Mouse (Mus musculus) gonadal fat pad, adult 2 months (tissue): ENCODE data around the gene Scn3a. TPM values are rescaled to one million over a fixed set of nuclear protein-coding genes. Genes with fewer than 3 reads are reported as not detected.
"Not testable (repeated sequence)": the region's sequence is repeated elsewhere in the genome, so short reads cannot be mapped to it uniquely, and the experiment has no call there.

Experiments
- DNase-seq: peaks from one replicate; pipeline ENCODE4 v3.0.0-alpha.2; 2012; ENCODE audit warnings: low read depth
- polyA plus RNA-seq: library from polyadenylated mRNA; depleted of rRNA; stranded (reverse); fragments of >200 nt; gene quantifications from 2 replicates; pipeline ENCODE4 v1.2.3, GENCODE M21; 2012

Gene Scn3a
- polyA plus RNA-seq, 1 experiment, result 0.23 TPM

DNA sequence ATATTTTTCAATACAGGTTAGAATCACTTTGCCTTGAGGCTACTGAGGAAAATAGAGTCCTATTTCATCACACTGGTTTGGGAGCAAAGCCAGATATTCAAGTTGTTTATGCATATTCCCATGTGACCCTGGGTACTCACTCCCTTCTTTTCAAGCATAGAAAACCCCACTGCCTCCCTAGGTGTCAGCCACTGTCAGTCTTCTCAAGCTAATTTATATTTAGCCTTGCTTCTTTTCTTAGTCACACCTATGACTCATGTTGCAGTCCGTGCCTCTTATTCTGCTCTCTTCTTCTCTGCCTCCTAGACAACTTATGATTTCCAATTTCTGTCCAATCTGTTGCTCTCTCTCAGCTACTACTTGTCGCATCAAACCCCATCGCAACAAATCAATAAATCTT lies 84.0 kb downstream of the Scn3a start:
- DNase-seq, result no peak

GRCm38 (mm10) chr2:65481007-65481672 lies 86.3 kb downstream of the Scn3a start:
- no peak for DNase-seq

GRCm38 (mm10) chr2:65471311-65471882 lies 96.0 kb downstream of the Scn3a start:
- no peak for DNase-seq

DNA sequence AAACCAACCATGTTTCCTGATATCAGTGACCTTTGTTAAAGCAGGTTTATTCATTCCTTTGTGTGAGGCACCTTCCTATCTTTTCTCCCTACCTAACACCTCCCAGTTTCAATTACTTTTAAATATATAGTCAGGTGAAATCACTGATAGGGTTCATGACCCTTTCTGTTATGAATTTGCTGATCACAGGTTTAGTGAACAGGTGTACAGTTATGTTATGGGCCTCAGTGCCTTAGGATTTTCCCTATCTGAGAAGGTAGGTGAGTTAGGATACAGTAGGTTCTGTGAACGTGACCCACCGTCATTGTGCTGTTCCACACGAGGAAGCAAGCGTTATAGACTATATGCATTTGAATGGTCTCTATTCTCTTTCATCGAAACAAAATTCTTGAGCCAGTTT lies 101.7 kb downstream of the Scn3a start:
- DNase-seq, result no peak

DNA sequence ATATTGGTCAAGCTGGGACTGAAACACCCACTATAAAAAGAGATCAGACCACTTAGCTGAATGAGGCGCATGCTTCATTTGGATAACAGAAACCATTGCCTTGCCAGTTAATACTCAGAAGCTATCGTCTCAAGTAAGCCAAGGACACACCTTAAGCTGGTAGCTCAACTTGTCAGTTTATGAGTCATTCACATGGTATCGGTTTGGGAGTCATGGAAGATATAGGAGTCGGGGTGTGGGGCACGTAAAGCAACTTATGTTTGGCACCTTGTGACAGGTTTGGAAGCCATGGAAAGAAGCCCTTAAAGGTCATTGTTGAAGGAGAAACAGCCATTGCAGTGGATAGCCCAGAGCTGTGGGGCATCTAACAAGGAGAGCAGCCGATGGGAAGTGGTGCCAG lies 113.7 kb downstream of the Scn3a start:
- DNase-seq, result no peak

DNA sequence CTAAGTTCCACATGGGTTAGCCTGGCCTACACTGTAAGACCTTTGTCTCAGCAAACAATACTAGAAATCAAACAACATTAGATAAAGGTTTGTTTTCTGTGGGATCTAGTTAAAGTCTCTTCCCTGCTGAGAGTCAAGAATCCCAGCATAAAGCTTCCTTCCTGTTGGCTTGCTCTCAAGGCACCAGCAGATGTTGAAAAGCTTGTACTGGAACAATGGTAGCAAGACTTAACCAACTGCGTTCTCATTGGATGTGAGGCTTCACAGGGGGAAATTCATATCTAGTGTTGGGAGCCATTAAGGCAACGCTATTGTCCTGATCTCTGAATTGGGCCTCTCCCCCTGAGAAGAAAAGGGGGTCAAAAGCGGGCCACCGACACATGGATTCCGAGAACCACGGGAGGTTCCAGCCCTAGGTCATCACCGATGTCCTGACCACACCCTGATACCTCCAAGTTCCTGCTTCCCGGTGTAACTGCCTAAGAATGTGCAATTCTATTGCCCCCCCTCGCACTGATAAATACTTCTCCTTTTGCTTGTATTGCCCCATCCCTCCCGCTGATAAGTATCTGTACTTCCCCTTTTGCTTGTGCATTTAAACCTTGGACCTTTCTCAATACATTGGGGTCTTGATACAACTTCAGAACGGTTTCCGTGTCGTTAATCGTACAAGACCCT lies 115.9 kb downstream of the Scn3a start:
- not testable (repeated sequence) for DNase-seq

DNA sequence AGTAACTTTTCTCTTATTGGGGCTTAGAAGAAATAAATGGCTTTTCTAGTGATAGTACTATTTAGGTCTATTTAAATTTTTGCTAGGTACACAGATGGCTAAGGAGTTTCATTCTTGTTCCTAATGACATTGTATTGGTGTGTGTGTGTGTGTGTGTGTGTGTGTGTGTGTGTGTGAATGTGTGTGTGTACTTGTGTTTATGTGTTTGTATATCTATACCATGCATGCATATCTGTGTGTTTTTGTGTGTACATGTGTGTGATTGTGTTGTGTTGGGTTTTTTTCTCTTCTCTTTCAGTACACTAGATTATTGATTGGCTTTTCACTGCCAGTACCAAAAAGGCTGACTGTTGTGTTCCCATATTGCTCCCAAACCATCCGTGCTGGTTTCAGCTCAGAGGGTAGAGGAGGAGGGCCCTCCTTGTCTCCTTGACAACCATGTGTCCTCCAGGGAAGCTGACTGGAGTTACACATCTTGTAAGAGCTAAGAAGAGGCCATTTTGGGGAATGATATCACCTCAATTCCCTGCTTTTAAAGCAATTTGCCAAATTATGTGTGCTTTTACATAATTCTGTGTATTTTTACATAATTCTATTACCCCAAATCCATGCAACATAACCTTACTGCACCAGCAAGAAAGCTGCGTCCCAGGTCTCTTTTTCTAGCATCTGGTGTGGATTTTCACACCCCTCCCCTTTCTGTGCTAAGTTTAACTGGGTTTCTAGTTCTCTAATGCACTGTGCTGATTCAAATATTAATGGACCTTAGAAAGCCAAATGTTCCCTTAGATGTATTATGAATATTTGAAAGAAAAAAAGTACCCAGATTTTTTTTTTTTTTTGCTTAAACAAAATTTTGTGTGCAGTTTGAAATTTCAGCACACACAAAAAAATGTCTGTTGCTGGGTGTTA lies 116.7 kb downstream of the Scn3a start:
- DNase-seq, result no peak

GRCm38 (mm10) chr2:65449126-65449828 lies 118.2 kb downstream of the Scn3a start:
- DNase-seq, result no peak

DNA sequence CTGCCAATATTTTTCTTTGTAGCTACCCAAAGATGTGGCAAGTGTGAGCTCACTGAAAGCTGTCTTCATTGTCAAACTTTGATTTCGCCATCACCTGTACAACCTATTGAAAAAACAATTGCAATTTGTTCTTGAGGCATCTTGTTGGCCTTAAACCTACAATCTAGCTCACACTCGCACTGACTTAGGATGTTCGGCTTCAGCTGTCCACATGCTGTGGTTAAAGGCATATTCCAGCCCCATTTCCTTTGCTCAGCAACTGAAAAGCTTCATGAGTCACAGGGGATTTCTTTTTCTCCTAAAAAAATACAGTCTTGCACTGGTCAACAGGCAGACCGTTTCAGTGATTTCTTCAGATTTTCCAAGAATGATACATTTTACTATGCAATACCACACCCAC lies 124.3 kb downstream of the Scn3a start:
- DNase-seq, result no peak

- DNase-seq, result no peak
Measured at GRCm38 (mm10) chr2:65441566-65441965, 125.9 kb downstream of the Scn3a start.

DNA sequence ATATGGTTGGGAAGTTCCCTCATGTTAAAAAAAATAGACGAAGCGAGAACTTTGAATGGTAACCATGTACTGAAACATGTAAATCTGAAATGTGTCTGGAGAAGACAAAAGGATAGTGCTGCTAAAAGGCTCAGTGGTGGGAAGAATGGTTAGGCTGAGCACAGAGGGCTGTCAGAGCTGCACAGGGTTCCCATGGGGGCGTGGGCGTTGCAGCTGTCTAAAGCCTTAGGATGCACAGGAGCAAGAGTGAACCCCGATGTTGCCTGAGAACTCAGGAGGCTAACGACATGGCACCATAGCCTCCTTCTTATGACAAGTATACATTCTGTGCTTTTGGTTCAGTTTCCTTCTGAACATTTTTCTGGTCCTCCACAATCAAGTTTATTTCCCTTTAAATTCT lies 126.3 kb downstream of the Scn3a start:
- no peak for DNase-seq

- DNase-seq, result no peak
Measured at GRCm38 (mm10) chr2:65436917-65437316, 130.5 kb downstream of the Scn3a start.

- no peak for DNase-seq
Measured at GRCm38 (mm10) chr2:65423501-65423900, 143.9 kb downstream of the Scn3a start.

GRCm38 (mm10) chr2:65421259-65422255 lies 145.9 kb downstream of the Scn3a start:
- no peak for DNase-seq

GRCm38 (mm10) chr2:65418608-65419007 lies 148.8 kb downstream of the Scn3a start:
- DNase-seq, result no peak

- DNase-seq, result no peak
Measured at GRCm38 (mm10) chr2:65416535-65416934, 150.9 kb downstream of the Scn3a start.

- no peak for DNase-seq
Measured at GRCm38 (mm10) chr2:65415294-65415693, 152.1 kb downstream of the Scn3a start.

DNA sequence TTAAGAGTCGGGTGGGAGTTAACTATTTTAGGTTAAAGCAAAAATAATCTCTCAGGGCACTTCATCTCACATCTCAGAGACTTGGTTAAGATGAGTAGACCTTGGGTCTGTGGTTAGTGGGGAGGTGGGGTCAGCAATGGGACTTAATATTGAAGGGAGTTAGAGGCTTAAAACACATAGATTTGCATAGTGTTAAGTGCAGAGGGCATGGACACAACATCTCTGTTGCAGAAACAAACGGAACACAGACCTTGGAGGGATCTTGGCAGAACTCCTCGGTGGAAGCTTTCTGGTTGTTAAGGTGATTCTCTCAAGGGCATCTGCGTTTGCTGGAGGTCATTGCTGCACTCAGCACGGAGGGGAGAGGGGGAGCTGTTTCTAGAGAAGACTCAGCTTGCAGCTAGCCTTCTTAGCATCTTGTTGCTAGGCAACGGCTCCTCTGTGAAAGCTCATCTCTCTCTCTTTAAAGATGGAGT lies 152.6 kb downstream of the Scn3a start:
- DNase-seq, result no peak

DNA sequence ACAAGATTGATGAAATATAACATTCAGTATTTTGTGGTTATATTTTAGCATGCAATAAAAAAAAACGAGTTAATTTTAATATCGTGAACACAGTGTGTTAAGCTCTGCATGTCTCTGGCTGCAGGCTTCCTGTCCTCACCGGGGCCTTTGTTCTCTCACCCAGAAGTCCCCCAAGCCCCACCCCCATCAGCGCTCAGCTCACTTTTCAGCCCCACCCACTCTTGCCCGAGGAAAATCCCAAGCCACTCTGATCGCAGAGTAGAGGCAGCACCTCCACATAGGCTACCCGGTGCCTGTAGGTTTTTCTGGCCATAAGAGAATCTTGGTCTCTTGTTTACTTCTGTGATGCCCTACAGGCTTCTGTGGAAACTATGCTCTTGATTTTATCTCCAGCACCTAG lies 153.2 kb downstream of the Scn3a start:
- DNase-seq, result no peak

DNA sequence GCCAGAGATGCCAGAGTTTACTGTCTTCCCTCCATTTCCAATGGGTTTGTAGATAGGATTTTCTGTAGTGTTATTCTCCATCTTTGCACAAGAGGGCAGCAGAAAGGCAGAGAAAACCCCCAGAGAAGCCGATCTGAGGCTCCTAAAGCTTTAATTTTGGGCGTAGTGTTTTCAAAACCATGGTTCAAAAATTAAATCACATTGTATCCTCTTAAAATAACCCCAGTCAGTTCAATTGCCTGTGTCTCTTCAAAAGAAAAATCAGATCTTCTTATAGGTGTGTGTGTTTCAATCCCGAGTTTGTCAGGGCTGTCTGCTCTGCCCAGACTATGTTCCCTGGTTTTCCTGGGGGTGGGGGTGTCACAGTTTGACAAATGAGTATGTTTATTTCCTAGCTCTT lies 153.7 kb downstream of the Scn3a start:
- no peak for DNase-seq
